Mouse (Mus musculus) intestine, embryonic 14.5 days (tissue): ENCODE measurements around the gene Fosl1. TPM values are rescaled to one million over a fixed set of nuclear protein-coding genes. Genes with fewer than 3 reads are reported as not detected.

ENCODE experiments used
- ATAC-seq: fragments of 200-750 bp; cut with Nextera tagmentation; replicated peaks from 2 replicates; pipeline ENCODE4 v1.8.0; 2017; ENCODE audit warnings: low read depth, moderate number of reproducible peaks, moderate TSS enrichment, moderate library complexity; ENCODE audit not compliant: low FRiP score, low TSS enrichment
- DNase-seq: peaks from one replicate; pipeline ENCODE4 v3.0.0-alpha.2; 2018; ENCODE audit warnings: low spot score
- H3K27ac ChIP-seq: fragments of 300-500 bp; sonication (generic); 2 replicates; pipeline ENCODE4 v1.5.1; 2014; ENCODE audit warnings: low read depth, mild to moderate bottlenecking, control low read depth
- H3K27me3 ChIP-seq: fragments of 300-500 bp; sonication (generic); replicated peaks from 2 replicates; pipeline ENCODE4 v1.6.1; 2014; ENCODE audit warnings: low read length, control low read depth; ENCODE audit not compliant: control insufficient read depth, insufficient read depth
- H3K36me3 ChIP-seq: fragments of 300-500 bp; sonication (generic); 2 replicates; pipeline ENCODE4 v1.6.1; 2014; ENCODE audit warnings: low read length, control low read depth; ENCODE audit not compliant: control insufficient read depth, insufficient read depth
- H3K4me1 ChIP-seq: fragments of 300-500 bp; sonication (generic); replicated peaks from 2 replicates; pipeline ENCODE4 v1.6.1; 2014; ENCODE audit warnings: low read length, control low read depth, mixed read lengths; ENCODE audit not compliant: control insufficient read depth, insufficient read depth
- H3K4me2 ChIP-seq: fragments of 300-500 bp; sonication (generic); 2 replicates; pipeline ENCODE4 v1.6.1; 2014; ENCODE audit warnings: low read length
- H3K4me3 ChIP-seq: fragments of 300-500 bp; sonication (generic); 2 replicates; pipeline ENCODE4 v1.5.1; 2014; ENCODE audit warnings: low read depth, low read length, control low read depth, mixed read lengths
- H3K9ac ChIP-seq: fragments of 300-500 bp; sonication (generic); 2 replicates; pipeline ENCODE4 v1.6.1; 2014; ENCODE audit warnings: mild to moderate bottlenecking, low read length
- H3K9me3 ChIP-seq: fragments of 300-500 bp; sonication (generic); 2 replicates; pipeline ENCODE4 v1.6.1; 2016; ENCODE audit warnings: low read length, control low read depth; ENCODE audit not compliant: control insufficient read depth
- WGBS: fragments of 180-500 bp; shearing (Covaris S2); extraction: QIAGEN DNeasy Blood & Tissue Kit; methylation state at CpG from one replicate; pipeline ENCODE4 v1.1.7; 2014; 5-methylcytosine and 5-hydroxymethylcytosine counted together
- polyA plus RNA-seq: library from polyadenylated mRNA; unstranded; fragments of >200 nt; fragmentation: Nextera tagmentation; extraction: Ambion mirVana; gene quantifications from 2 replicates; pipeline ENCODE4 v1.2.1, GENCODE M21; 2014

Gene Fosl1
- polyA plus RNA-seq, 1 experiment from 2014 or later, result not detected

DNA sequence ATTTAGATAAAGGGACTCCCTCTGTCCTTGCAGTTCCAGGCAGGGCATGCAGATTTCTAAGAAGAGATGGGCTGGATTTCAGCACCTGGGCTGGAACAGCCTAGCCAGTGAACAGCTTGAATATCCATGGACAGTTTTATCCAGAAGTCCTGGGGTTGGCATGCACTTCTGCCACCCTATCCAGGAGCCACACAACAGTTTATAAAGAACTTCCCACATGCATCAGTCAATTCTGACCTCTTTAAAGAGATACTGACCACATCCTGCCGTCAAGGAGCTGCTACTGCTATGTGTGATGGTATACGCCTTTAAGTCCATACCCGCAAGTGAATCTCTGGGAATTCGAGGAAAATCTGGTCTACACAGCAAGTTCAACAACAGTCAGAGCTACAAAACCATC, 18.1 kb upstream of the Fosl1 start:
- Histone ChIP-seq H3K27ac (no peak overlapping the region), H3K36me3 (peaks cover 14% of the 10 kb centered on the region), H3K4me1 (peaks cover 31% of the 10 kb centered on the region), H3K27me3 (no peaks in the 10 kb centered on the region), H3K9ac (no peak overlapping the region), H3K9me3 (no peaks in the 10 kb centered on the region), H3K4me2 (no peak overlapping the region), H3K4me3 (no peak overlapping the region)
- DNase-seq (no peak), ATAC-seq (no peak)
- WGBS, result 73% methylated on average over 4 of the region's 4 CpGs

- no peak for DNase-seq
- Histone ChIP-seq H3K27me3 (no peaks in the 10 kb centered on the region), H3K9me3 (no peaks in the 10 kb centered on the region), H3K9ac (no peak overlapping the region), H3K4me3 (no peak overlapping the region), H3K36me3 (peaks cover 14% of the 10 kb centered on the region), H3K27ac (no peak overlapping the region), H3K4me1 (peaks cover 31% of the 10 kb centered on the region), H3K4me2 (no peak overlapping the region)
- 57% methylated on average over 8 of the region's 8 CpGs for WGBS
- ATAC-seq, result no peak
These were observed 17.5 kb upstream of the Fosl1 start for GRCm38 (mm10) chr19:5429806-5430205.

DNA sequence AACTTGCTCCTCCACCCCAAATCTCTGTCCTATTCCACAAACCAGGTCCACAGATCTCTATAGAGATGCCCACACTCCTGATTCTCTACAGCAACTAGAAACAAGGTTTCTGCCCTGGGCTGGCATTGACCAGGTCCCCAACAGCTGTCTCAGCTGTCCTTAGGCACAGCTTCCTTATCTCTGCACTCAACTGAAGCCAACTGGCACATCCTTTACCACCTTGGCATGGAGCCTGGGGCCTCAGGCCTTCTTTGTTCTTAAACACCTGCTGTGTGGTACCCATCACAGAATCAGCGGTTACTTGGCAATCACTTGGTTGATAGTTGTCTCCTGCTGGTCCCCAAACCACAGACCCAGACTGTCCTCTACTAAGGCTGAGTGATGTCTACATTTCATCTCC, 16.9 kb upstream of the Fosl1 start:
- WGBS, result 94% methylated on average over 1 of the region's 1 CpGs
- H3K4me3 ChIP-seq, result no peak overlapping the region
- H3K9ac ChIP-seq, result no peak overlapping the region
- peaks cover 31% of the 10 kb centered on the region for H3K4me1 ChIP-seq
- H3K36me3 ChIP-seq, result peaks cover 14% of the 10 kb centered on the region
- H3K27ac ChIP-seq, result no peak overlapping the region
- H3K4me2 ChIP-seq, result no peak overlapping the region
- DNase-seq (no peak), ATAC-seq (no peak)
- no peaks in the 10 kb centered on the region for H3K9me3 ChIP-seq
- H3K27me3 ChIP-seq, result no peaks in the 10 kb centered on the region

- Histone ChIP-seq H3K4me3 (no peak overlapping the region), H3K36me3 (peaks cover 4% of the 10 kb centered on the region), H3K27ac (no peak overlapping the region), H3K4me1 (peaks cover 18% of the 10 kb centered on the region), H3K4me2 (no peak overlapping the region), H3K27me3 (no peaks in the 10 kb centered on the region), H3K9ac (no peak overlapping the region), H3K9me3 (no peaks in the 10 kb centered on the region)
- WGBS, result 77% methylated on average over 4 of the region's 4 CpGs
- ATAC-seq, result no peak
- no peak for DNase-seq
These were observed 15.4 kb upstream of the Fosl1 start for GRCm38 (mm10) chr19:5431911-5432464.

DNA sequence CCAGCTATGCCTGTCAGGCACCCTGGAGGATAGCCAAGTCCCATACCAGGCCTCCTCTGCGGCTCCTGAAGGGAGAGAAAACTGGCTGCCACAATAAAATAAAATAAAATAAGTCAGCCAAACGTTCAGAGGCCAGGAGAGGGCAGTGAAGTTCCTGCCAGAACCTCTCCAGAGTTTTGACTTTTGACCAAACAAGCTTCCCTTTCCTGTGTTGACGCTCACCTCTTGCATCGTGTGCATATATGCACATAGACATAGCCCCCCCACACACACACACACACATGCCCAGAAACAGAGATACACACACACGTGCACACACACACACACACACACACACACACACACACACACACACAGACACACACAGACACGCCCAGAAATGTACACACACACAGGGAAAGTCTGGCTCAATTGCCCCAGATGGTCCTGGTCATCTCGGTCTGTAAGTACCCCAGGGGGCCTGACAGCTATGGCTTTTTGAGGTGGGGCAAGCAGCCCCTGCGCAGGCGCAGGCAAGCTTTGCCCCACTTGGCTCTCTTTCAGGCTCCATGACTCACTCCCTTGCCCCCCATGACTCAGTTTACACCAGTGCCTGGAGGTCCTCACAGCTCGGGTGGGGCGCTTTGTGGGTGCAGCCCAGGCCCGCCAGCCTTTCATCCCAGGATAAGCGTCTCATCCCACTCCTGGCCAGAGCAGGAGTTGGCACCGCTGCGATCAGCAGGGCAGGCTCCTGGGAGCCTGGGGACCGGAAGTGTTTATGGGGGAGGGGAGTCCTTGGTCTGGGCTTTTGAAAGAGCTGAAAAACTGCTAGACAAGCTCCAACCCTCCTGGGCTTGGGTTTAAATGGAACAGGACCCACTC, 14.1 kb upstream of the Fosl1 start:
- peak overlapping the region; percentile 64 for H3K4me2 ChIP-seq
- 4% methylated on average over 15 of the region's 16 CpGs for WGBS
- peak overlapping the region; percentile 6; the same call in 1 of the 2 replicates for H3K4me3 ChIP-seq
- ATAC-seq (peak; percentile 60), DNase-seq (peak; percentile 76)
- H3K27ac ChIP-seq, result peak overlapping the region; percentile 58; the same call in 1 of the 2 replicates
- H3K9me3 ChIP-seq, result no peaks in the 10 kb centered on the region
- no peaks in the 10 kb centered on the region for H3K36me3 ChIP-seq
- H3K9ac ChIP-seq, result peak overlapping the region; percentile 17; the same call in 1 of the 2 replicates
- H3K4me1 ChIP-seq, result peaks cover 15% of the 10 kb centered on the region
- no peaks in the 10 kb centered on the region for H3K27me3 ChIP-seq

DNA sequence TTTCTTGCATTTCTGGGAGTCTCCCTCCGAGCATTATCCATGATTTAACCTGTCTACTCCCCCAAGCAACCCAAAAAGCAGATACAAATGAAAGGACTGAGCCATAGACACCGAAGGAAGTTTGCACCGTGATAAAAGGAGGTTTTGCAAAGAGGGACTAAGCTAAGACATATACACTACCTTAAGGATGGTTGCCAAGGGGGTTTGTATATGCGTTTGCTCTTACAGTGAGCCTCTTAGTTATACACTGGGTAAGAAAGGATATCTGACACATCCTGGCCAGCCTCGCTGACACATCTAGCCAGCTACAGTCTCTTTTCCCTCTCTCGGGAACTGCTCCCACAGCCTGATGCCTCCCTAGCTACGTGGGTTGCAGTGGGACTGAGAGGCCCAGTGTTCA, 13.4 kb upstream of the Fosl1 start:
- peak overlapping the region; percentile 17; the same call in 1 of the 2 replicates for H3K9ac ChIP-seq
- no peak for ATAC-seq

DNA sequence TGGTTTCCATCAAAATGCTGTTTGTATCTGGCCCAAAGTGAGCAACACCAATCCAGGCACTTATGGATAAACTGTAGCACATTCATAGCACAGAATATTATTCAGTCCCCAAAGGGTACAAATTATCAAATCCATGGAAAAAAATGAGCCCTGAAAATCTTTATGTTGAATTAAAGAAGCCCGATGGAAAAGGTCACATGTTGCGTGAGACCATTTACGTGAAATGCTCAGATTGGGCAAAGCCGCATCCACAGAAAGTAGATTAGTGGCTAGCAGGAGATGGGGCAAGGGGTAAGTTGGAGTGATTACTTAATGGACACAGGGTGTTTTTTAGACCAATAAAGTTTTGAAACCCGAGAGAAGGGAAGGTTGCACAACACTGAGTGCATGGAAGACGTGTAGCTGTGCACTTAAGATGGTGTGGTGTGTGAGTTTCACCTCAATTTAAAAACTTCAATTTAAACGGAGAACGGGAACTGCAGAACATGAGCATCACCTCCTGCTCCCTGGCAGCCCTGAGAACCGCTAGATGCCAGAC, 2.9 kb upstream of the Fosl1 start:
- Histone ChIP-seq H3K9ac (no peak overlapping the region), H3K9me3 (peaks cover 5% of the 10 kb centered on the region; the same call in 1 of the 2 replicates), H3K36me3 (no peaks in the 10 kb centered on the region), H3K4me2 (no peak overlapping the region), H3K27me3 (peaks cover 46% of the 10 kb centered on the region), H3K4me3 (no peak overlapping the region), H3K4me1 (peaks cover 10% of the 10 kb centered on the region; the same call in 1 of the 2 replicates), H3K27ac (no peak overlapping the region)
- no peak for ATAC-seq
- no peak for DNase-seq
- 65% methylated on average over 9 of the region's 9 CpGs for WGBS

More for the DNA sequence above, 13.4 kb upstream of the Fosl1 start:
- peaks cover 15% of the 10 kb centered on the region for H3K4me1 ChIP-seq
- 0 out of 2 replicates have a peak overlapping the region, but pooled peaks have one; percentile 6 for H3K4me3 ChIP-seq
- DNase-seq, result no peak
- no peaks in the 10 kb centered on the region for H3K9me3 ChIP-seq
- peak overlapping the region; percentile 64 for H3K4me2 ChIP-seq
- H3K27ac ChIP-seq, result 0 out of 2 replicates have a peak overlapping the region, but pooled peaks have one; percentile 58
- WGBS, result 51% methylated on average over 7 of the region's 7 CpGs
- H3K27me3 ChIP-seq, result no peaks in the 10 kb centered on the region
- H3K36me3 ChIP-seq, result no peaks in the 10 kb centered on the region

- no peak overlapping the region for H3K4me3 ChIP-seq
- DNase-seq (no peak), ATAC-seq (no peak)
- peaks cover 10% of the 10 kb centered on the region; the same call in 1 of the 2 replicates for H3K4me1 ChIP-seq
- H3K4me2 ChIP-seq, result no peak overlapping the region
- no peak overlapping the region for H3K27ac ChIP-seq
- WGBS, result 22% methylated on average over 7 of the region's 7 CpGs
- peaks cover 51% of the 10 kb centered on the region for H3K27me3 ChIP-seq
- no peaks in the 10 kb centered on the region for H3K36me3 ChIP-seq
- H3K9me3 ChIP-seq, result peaks cover 5% of the 10 kb centered on the region; the same call in 1 of the 2 replicates
- H3K9ac ChIP-seq, result no peak overlapping the region
These were observed 2.4 kb upstream of the Fosl1 start for GRCm38 (mm10) chr19:5444954-5445353.
